Mouse (Mus musculus) spleen, postnatal 4 days (tissue): ENCODE measurements at regions not wholly inside any gene's neighbourhood (a gene's known extent, or its start where the extent isn't known, plus 50 kb on each side); places are given as distances from the start of the nearest gene placed in this dataset.

Source experiments
- DNase-seq, 2 experiments: peaks; one replicate each; pipeline ENCODE4 v3.0.0; 2022; ENCODE audit warnings: low spot score in 2 of 2

- DNase-seq = no peak
These were observed 269.2 kb downstream of the Agtpbp1 start for GRCm38 (mm10) chr13:59315811-59316210.

- DNase-seq = peak in 1 of 2 experiments; percentile 65
These were observed 270.6 kb downstream of the Agtpbp1 start for GRCm38 (mm10) chr13:59314419-59314818.

GRCm38 (mm10) chr13:59313725-59314330, 271.2 kb downstream of the Agtpbp1 start:
- DNase-seq = no peak

- no peak for DNase-seq
These were observed 292.1 kb downstream of the Agtpbp1 start for GRCm38 (mm10) chr13:59292905-59293304.

- no peak for DNase-seq
These were observed 295.9 kb downstream of the Agtpbp1 start for GRCm38 (mm10) chr13:59289127-59289526.

GRCm38 (mm10) chr13:59281199-59281598, 303.8 kb downstream of the Agtpbp1 start:
- DNase-seq = no peak

- no peak for DNase-seq
These were observed 305.9 kb downstream of the Agtpbp1 start for GRCm38 (mm10) chr13:59279136-59279535.

- DNase-seq = no peak
These were observed 313.4 kb downstream of the Agtpbp1 start for GRCm38 (mm10) chr13:59271661-59272060.

GRCm38 (mm10) chr13:59266854-59267253, 318.2 kb downstream of the Agtpbp1 start:
- no peak for DNase-seq

GRCm38 (mm10) chr13:59264126-59264525, 320.9 kb downstream of the Agtpbp1 start:
- no peak for DNase-seq

- no peak for DNase-seq
These were observed 323.1 kb downstream of the Agtpbp1 start for GRCm38 (mm10) chr13:59261924-59262323.

GRCm38 (mm10) chr13:59255798-59256435, 329.1 kb downstream of the Agtpbp1 start:
- no peak for DNase-seq

GRCm38 (mm10) chr13:59253667-59254558, 331.1 kb downstream of the Agtpbp1 start:
- no peak for DNase-seq

- no peak for DNase-seq
These were observed 333.6 kb downstream of the Agtpbp1 start for GRCm38 (mm10) chr13:59251252-59252006.

GRCm38 (mm10) chr13:59248411-59248810, 336.6 kb downstream of the Agtpbp1 start:
- DNase-seq = no peak

GRCm38 (mm10) chr13:59246984-59247537, 338.0 kb downstream of the Agtpbp1 start:
- no peak for DNase-seq

- DNase-seq = no peak
These were observed 339.0 kb downstream of the Agtpbp1 start for GRCm38 (mm10) chr13:59246070-59246469.

GRCm38 (mm10) chr13:59244622-59245021, 340.4 kb downstream of the Agtpbp1 start:
- DNase-seq = no peak

GRCm38 (mm10) chr13:59242671-59243070, 342.4 kb downstream of the Agtpbp1 start:
- DNase-seq = no peak

GRCm38 (mm10) chr13:59238696-59239095, 346.3 kb downstream of the Agtpbp1 start:
- no peak for DNase-seq

GRCm38 (mm10) chr13:59235836-59236235, 349.2 kb downstream of the Agtpbp1 start:
- no peak for DNase-seq
